Mouse (Mus musculus) olfactory bulb, adult 2 months (tissue): Measurements from ENCODE around the gene Vars2.

Source experiments
- CTCF ChIP-seq: fragments of 200-500 bp; IDR thresholded peaks from 2 replicates; pipeline ENCODE4 v1.5.1; 2012; ENCODE audit warnings: low read depth, mild to moderate bottlenecking, low read length, moderate library complexity; ENCODE audit not compliant: insufficient read depth
- POLR2A ChIP-seq: fragments of 200-500 bp; IDR thresholded peaks from 2 replicates; pipeline ENCODE4 v1.6.1; 2012; ENCODE audit warnings: mild to moderate bottlenecking, low read depth, low read length, moderate library complexity; ENCODE audit not compliant: insufficient read depth

- TF ChIP-seq CTCF (no peak), POLR2A (no peak)
Observed at GRCm38 (mm10) chr17:35691811-35692210, 24.4 kb upstream of the Vars2 start.
